Mouse (Mus musculus) adipocyte (in vitro differentiated cells): ENCODE measurements around the gene 6330409D20Rik.

Source experiments
- DNase-seq: peaks from one replicate; pipeline ENCODE4 v3.0.0-alpha.2; 2016; ENCODE audit warnings: low spot score

Gene 6330409D20Rik

DNA sequence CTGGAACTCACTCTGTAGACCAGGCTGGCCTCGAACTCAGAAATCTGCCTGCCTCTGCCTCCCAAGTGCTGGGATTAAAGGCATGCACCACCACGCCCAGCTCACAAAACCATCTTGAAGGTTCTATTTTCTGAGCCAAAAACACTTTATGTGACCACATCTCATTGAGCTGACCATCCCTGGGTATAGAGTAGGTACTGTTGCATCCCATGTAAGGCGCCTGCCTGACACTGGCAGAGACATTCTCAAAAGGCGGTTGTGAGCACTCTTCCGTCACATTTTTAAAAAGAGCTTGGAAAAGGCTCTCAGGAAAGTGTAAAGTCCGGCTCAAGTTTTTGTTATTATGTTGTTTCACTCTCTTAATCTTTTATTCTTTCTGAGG lies 15.8 kb upstream of the 6330409D20Rik start:
- DNase-seq: no peak

DNA sequence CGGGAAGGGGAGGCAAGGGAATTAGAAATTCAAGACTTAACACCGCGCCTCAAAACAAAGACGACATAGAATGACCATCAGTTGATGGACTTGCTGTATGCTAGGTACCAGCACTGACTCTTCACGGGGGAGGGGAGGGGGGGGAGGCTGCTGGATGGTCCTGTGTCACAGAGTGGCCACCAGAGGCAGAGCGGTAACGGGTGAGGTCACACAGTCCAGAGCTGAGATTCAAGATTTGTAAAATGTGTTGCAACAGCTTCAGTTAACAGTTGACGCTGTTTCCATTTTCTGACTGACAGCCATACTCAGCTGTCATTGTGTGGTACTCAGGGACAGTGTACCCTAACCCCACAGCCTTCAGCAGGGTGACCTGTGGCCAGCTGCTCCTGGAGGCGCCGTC lies 11.4 kb upstream of the 6330409D20Rik start:
- no peak for DNase-seq

DNA sequence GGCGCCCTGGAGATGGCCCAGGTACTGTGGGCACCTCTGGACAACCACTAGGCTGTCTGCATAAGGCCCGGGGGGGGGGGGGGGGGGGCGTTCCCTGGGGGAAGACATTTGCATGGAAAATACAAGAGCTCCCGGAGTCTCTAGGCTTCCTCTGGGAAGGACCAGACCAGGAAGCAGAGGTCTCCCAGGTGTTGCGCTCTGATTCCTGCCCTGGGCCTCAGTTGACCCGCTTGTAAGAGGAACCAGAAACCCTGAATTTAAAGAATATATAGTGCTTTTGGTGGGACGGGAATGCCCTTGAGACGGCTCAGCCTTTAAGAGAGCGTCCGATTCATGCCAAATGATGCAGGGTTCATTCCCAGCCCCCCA lies 10.8 kb upstream of the 6330409D20Rik start:
- DNase-seq: no peak

DNA sequence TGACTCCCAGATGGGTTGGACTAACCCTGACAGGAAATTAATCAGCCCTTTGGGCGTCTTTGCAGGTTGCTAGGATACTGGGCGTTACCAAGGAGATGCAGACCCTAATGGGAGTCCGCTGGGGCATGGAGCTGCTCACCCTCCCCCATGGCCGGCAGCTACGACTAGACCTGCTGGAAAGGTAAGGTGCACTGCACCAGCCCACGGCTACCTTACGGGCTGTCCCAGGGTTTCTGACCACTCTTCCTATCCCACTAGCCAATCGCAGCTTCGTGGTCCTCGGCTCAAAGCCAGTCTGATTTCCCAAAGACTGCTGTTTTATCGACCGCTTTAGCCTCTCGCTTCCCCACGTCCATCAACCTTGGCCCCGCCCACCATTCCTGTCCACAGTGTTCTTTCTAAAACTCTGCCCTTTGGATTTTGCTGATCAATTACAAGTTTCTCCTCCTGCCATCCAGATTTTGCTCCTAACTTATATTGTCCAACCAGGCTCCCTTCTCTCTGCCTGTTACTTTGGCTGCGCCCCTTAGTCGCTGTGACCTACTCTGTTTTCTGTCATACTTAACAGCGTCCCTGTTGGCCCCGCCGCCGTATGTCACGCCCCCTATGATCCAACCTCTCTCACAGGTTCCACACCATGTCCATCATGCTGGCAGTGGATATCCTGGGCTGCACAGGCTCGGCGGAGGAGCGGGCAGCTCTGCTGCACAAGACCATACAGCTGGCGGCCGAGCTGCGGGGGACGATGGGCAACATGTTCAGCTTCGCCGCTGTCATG lies 10.3 kb upstream of the 6330409D20Rik start:
- no peak for DNase-seq

DNA sequence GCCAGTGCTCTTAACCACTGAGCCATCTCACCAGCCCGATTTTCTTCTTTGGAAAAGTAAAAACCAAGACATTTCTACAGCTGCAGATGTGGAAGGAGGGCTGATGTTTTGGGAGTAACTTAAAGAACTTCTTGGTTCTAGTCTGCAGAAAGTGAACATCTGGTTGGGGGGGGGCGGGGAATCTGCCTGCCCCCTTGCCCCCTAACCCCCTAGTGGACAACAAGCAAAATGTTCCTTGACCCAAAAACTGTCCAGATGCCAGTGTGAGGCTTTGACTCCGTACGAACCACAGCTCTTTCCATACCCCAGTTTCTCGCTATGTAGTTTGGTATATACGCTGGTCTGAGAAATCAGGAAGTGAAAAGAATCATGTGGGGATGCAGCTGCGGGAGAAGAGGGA lies 9.4 kb upstream of the 6330409D20Rik start:
- no peak for DNase-seq

DNA sequence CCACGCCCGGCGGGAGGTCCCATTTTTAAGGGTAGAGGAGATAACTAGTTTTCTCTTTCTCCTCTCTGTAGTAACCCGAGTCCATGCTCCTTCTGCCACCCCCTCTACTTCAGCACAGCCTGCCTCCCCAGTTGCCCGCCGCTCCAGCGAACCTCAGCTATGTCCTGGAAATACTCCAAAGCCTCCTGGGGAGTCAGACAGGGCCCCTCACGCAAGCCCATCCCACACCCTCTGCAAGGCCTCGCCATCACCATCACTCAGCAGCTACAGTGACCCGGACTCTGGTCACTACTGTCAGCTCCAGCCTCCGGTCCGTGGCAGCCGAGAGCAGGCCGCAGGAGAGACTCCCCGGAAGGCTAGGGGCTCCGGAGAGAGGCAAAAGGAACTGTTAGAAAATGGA lies 8.3 kb upstream of the 6330409D20Rik start:
- no peak for DNase-seq

DNA sequence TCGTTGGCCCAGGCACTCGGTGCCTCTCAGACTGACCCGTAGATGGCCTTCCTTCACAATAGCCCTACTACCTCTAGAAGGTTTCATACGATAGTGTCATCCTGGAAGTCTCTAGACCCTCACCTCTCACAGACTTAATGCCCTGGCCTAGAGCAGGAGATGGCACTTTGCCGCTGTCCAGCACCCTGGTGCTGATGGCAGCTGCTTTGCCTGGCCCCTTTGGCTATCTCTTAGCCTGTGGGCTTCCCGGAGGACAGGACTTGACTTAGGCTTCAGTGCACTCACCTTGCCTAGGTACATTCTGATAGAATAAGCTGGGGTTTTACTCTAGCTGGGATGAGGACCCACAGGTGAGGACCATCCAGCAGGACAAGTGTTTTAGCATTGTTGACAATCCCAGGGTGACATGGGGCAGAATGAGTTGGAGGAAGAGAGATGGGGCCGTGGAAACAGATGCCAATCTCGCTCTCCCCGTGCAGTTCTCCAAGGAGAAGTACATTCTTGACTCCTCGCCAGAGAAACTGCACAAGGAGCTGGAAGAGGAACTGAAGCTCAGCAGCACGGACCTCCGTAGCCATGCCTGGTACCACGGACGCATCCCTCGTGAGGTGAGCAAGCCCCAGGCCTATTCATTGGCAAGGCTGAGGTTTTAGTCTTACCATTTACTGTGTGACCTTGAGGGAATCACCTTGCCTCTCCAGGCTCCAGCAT lies 3.6 kb upstream of the 6330409D20Rik start:
- peak; percentile 42 for DNase-seq

DNA sequence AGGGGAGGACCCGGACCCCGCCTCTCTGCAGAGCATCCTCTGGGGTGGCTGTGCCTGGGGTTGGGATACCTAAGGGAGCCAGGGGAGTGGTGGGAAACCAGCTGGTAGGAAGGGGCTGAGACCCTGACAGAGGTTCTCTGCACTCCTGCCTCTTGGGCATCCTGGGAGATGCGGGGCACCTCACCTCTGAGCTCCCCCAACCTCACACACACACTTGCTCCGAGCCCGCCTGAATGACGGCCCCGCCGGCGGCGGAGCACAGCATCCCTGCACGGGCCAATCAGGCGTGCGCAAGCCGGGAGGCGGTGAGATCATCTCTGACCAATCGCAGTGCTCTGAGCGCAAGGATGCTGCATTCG lies 1.3 kb upstream of the 6330409D20Rik start:
- no peak for DNase-seq

DNA sequence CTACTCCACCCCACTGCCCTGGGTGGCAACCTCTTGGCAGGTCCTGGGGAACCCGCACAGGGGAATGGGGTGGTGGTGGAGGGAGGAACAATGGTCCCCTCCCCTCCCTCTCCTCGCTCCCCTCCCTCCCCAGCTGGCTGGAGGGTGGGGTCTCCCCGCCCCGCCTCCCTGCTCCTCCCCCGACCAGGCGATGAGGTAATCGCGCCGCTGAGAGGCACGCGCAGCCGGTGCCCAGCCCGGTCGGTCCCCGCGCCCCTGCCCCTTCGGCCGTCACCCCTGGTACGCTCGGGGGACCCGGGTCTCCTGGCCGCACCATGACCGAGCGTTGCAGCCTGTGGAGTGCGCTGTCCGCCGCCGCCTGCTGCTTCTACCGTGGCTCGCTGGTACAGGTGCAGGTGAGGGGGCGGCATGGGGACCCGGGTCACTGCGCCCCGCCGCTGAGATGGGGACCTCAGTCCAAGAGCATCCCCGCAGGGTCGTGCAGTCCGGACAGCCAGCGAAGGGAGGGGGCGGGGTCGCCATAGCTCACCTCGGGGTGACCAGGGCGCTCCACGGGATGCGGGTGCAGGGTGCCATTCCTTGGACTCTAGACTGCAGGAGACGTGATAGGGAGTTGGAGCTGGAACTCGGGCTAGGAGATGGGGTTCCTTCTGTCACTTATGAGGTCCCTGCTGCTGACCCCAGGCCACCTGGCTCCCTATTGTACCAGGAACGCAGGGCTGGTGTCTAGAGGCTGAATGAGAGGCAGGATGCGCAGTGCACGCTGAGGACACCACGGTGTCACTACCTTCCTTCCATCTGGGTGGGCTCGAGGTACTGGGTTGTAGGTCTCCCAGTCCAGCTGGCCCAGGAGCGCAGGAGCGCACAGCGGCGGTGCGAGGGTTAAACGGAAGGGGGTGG lies 707 bp upstream of the 6330409D20Rik start:
- no peak for DNase-seq

DNA sequence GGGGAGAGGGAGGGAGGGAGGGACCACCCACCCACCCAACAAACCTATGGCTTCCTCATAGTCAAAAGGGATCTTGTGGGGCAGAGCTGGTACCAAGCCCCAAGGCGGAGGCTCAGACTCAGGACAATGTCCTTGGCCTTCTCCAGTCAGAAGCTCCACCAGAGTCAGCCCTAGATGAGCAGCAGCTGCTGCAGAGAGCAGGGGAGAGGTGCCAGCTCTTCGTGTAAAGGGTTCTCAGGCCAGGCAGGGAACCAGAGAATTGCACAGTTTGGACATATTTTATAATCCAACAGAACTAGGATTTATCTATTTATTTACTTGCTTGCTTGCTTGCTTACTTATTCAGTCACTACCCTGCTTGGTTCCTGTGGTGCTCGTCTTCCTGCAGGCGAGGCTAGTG lies 1.5 kb downstream of the 6330409D20Rik start:
- DNase-seq: peak; percentile 71

DNA sequence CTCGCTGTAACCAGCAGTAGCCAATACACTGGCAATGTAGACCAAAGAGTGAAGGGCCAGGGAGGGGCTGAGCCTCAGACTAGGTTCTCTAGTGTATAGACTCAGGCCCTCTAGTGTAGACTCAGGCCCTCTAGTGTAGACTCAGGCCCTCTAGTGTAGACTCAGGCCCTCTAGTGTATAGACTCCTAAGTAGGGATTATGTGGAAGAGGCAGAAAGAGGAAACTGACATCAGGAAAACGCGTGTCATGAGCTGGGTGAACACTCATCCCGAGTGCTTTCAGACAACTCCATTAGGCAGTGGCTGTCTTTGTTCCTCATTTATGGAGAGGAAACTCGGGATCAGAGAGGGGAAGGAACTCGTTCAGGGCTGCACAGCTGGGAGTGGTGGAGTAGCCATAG lies 3.8 kb downstream of the 6330409D20Rik start:
- no peak for DNase-seq

DNA sequence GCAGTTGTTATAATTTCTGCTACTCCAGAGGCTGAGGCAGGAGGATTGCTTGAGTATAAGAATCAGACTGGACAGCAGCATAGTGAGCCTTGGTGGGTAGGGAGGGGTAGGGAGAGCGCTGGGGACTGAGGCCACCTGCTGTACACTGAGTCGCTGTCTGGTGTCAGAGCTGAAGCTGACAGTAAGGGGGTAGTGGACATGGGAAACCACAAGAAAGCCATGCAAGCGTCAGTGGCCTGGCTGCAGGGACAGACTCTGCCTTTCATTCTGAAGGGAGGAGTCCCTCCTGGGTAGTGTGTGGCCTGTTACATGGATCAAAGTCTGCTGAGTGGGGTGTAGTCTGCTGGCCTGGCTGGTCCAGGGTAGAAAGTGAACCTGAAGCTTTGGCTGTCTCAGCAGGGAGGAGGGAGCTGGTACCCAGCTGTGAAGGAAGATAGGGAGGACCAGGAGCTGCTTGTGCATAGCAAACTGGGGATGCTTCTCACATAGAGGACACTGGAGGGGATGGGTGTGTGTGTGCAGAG lies 4.4 kb downstream of the 6330409D20Rik start:
- DNase-seq: no peak

DNA sequence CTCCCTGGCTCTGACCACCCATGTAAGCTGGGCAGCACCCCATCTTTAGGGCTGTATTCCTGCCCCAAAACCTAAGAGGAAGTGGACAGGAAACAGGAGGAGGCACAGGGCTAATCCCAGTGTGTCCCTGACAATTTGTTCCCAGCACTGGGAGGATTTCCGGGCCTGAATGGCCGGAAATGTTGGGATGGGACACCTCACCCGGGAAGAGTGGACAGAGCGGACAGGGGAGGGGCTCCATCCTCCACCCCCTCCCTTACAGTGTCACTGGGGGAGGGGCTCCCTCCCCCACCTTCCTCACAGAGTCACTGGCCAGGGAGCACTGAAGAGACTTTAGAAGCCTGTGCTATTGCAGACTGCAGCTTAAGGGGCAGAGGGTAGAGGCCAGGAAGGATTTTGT lies 5.9 kb downstream of the 6330409D20Rik start:
- peak; percentile 61 for DNase-seq

DNA sequence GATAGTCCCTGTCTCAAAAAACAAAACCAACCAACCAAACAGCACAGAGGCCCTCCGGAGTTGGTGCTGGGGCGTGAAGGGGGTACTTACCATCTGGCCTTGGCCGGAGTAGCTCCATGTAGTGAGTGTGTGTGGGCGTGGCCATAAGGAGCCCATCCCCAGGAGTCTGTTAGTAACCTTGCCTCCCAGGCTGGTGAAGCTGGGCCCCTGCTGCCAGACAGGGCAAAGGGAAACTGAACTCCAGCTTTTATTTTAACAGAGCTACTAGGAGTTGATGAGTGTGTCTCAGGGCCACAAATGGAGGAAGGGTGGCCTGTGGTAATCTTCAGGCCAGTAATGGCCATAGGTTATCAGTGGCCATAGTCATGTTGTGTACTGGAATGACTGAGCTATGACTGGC lies 6.3 kb downstream of the 6330409D20Rik start:
- peak; percentile 88 for DNase-seq

DNA sequence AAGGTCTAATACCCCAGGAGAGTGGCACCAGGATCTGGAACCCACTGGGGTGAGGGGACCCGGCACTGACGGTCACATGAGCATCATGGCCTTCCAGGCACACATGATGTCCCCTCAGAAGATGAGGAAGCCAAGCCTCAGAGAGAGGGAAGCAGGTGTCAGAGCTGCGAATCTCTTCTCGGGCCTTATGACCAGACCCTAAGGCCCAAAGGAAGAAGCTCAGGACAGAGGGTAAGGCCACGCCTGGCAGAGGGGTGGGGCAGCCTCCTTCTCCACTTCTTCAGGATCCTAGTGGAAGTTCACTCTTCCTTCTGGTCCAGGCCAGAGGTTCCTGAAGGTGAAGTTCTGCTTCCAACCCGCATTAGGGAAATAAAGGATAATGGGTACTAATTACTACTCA lies 8.1 kb downstream of the 6330409D20Rik start:
- DNase-seq: no peak

DNA sequence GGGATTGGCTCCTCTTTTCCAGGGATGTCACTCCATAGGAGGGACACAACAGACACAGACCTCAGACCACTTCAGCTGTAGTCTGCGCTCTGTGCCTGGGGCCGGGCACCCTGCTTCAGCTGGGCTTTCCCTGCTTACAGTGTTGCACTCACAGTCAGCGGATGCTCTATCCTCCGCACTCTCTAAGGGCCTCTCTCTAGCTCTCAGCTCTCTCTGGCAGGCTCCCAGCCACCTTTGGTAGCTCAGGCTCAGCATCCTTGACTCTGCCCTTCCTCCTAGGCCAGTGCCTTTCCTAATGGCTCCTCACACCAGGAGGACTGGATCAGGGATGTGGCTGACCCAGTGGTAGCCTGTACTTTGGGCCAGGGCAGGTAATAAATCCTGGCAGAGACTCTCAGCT lies 8.9 kb downstream of the 6330409D20Rik start:
- no peak for DNase-seq

DNA sequence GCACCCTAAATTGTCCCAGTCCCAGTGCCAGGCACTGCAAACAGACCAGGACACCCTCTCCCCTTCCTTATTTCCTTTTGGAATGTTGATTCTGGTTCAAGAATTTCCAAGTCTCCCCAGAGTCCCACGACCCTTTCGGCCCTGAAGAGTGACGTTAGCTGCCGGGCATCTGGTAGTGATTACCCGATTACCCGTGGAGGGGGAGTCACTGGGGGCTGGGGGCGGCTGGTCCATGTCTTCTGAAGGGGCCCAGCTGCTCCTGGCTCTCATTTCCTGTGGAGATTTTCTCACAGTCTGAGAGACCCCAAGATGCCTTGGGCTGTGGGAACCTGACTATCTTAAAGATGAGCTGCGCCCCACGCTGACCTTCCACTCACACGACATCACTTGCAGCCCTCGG lies 10.0 kb downstream of the 6330409D20Rik start:
- DNase-seq: no peak

DNA sequence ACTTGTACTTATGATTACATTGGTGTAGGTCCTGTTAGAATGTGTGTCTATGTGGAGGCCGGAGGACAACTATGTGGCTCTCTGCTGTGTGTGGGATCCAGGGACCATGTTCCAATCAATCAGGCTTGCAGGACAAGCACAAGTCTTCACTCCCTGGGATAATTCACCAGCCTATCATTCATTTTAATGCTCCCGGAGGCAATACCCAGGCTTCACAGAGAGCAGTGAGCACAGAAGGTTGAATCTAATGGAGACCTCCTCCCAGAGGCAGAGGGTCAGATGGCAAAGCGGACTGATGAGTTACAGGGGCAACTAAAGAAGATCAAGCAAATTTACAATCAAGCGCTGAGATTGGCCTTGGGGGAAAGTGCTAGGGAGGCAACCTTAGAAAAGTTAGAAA lies 11.3 kb downstream of the 6330409D20Rik start:
- DNase-seq: no peak

DNA sequence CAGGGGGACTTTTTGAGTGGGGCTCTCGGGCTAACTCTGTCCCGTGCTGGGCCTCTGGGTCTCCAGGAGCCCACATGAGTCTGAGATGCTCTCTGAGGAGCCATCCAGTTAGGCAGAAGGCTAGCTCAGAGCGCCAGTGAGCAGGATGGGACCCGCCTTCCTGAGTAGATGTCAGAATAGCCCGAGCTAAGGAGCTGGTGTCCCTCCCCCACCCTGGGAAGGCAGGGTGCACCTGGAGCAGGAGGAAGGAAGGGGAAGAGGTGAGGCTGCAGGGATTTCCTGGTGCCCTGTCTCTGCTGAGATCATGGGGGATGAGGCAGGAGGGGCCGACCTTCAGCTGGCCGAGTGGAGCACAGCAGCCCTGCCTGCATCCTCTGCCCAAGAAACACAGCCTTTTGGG lies 12.4 kb downstream of the 6330409D20Rik start:
- no peak for DNase-seq

DNA sequence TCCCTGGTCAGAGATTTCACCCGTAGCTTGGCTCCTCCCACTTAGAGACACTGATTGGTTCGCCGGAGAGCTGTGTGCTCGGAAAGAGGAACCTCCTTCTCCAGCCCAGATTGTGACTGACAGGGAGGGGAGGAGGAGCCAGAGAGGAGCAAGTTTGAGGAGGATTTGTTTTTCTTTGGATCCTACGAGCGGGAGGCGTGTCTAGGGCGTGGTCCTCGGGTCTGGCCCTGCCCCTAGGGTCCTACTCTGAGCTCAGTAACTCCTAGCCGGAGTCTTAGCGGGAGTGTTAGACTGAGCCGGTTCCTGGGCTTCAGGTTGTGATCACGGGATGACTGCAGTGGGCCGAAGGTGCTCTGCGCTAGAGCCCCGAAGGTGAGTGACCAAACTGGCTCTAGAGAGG lies 13.4 kb downstream of the 6330409D20Rik start:
- DNase-seq: peak; percentile 80

DNA sequence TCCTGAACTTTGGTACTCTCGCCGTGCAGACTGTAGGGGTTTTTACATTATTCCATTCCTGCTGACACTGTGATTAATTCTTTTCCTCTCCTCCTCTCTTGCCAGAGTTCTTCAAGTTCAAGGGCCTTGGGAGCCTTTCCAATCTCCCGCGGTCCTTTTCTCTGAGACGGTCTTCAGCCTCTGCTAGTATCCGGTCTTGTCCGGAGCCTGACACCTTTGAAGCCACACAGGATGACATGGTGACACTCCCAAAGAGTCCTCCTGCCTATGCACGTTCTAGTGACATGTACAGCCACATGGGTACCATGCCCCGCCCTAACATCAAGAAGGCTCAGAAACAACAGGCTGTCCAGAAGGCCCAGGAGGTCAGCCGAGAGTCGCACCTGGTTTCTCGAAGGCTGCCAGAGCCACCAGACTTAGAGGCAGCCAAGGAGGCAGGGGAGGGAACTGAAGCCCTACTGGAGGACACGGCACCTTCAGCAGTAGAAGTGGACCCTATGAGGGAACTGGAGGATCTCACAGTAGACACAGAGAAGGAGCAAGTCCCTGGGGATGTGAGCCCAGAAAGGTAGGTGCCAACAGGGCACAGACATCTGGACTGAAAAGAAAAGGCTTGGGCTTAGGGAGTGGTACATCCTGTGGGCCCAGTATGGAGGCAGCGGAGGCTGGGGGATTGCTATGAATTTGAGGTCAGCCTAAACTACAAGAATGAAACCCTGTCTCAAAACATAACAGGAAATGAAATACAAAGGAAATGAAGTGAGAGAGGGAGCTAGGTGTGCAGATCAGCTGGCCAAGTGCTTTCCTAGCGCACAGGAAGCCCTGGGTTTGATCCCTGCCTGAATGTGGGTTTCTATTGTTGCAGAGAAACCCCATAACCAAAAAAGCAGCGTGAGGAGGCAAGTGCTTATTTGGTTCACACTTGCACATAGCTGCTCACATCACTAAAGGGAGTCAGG lies 15.7 kb downstream of the 6330409D20Rik start:
- no peak for DNase-seq
